In genomic region chr7:79920344-79920983, GRCm38 (mm10) we compare ENCODE assay signal across 8 mouse cellular contexts. TPM values are rescaled to one million over a fixed set of nuclear protein-coding genes. Genes with fewer than 3 reads are reported as not detected.
DNase-seq lines count a peak whose midpoint lies in the region; ATAC-seq and TF ChIP-seq lines count a peak whose summit lies in the region.

Gene Ap3s2 (minus strand): TSS chr7:79920649.

- H3K4me3 ChIP-seq in forebrain, embryonic 10.5 days, result peak within 1 kb of the TSS; percentile 89
- peak within 1 kb of the TSS; percentile 87 for H3K4me3 ChIP-seq in heart, embryonic 15.5 days
- H3K4me3 ChIP-seq in liver, embryonic 14.5 days (ENCODE audit: insufficient read depth in 1 of 2, low read depth in 2 of 2, low read length in 2 of 2), result peak within 1 kb of the TSS; percentile 66 to 85
- peak within 1 kb of the TSS; percentile 84 for H3K4me3 ChIP-seq in neural tube, embryonic 11.5 days (ENCODE audit: low read depth, low read length)
- peak within 1 kb of the TSS; percentile 74 for H3K4me3 ChIP-seq in stomach, postnatal 0 days (ENCODE audit: low read depth, low read length)

- no peaks in the 10 kb centered on the region for H3K27me3 ChIP-seq in forebrain, embryonic 10.5 days (ENCODE audit: poor library complexity, severe bottlenecking)
- H3K27me3 ChIP-seq in heart, embryonic 15.5 days, result no peaks in the 10 kb centered on the region
- H3K27me3 ChIP-seq in liver, embryonic 14.5 days (ENCODE audit: control insufficient read depth, insufficient read depth, low read length), result no peaks in the 10 kb centered on the region
- H3K27me3 ChIP-seq in neural tube, embryonic 11.5 days (ENCODE audit: control insufficient read depth, insufficient read depth, low read length), result no peaks in the 10 kb centered on the region
- H3K27me3 ChIP-seq in stomach, postnatal 0 days (ENCODE audit: control insufficient read depth, insufficient read depth, low read length), result no peaks in the 10 kb centered on the region

- H3K9me3 ChIP-seq in forebrain, embryonic 10.5 days, result no peaks in the 10 kb centered on the region
- H3K9me3 ChIP-seq in heart, embryonic 15.5 days (replicated peaks), result no peaks in the 10 kb centered on the region
- H3K9me3 ChIP-seq in liver, embryonic 14.5 days (ENCODE audit: control insufficient read depth, low read length), result no peaks in the 10 kb centered on the region
- no peaks in the 10 kb centered on the region for H3K9me3 ChIP-seq in neural tube, embryonic 11.5 days (ENCODE audit: control insufficient read depth, low read length)
- no peaks in the 10 kb centered on the region for H3K9me3 ChIP-seq in stomach, postnatal 0 days (ENCODE audit: control insufficient read depth, low read length)

- peak within 1 kb of the TSS; percentile 92 for H3K27ac ChIP-seq in forebrain, embryonic 10.5 days
- peak within 1 kb of the TSS; percentile 77 for H3K27ac ChIP-seq in heart, embryonic 15.5 days
- peak within 1 kb of the TSS; percentile 1; the same call in 1 of the 2 replicates for H3K27ac ChIP-seq in liver, embryonic 14.5 days
- no peak within 1 kb of the TSS for H3K27ac ChIP-seq in neural tube, embryonic 11.5 days (ENCODE audit: low read depth, low read length)
- peak within 1 kb of the TSS; percentile 66 for H3K27ac ChIP-seq in stomach, postnatal 0 days (replicated peaks)

- peak; percentile 88 for ATAC-seq in heart, embryonic 15.5 days (replicated peaks; ENCODE audit: insufficient number of reproducible peaks, insufficient read depth, low FRiP score, low read depth)
- ATAC-seq in liver, embryonic 14.5 days (ENCODE audit: insufficient read depth), result peak; percentile 92
- peak; percentile 94 for ATAC-seq in neural tube, embryonic 11.5 days (ENCODE audit: insufficient read depth, low FRiP score, low TSS enrichment)
- peak; percentile 95 for ATAC-seq in stomach, postnatal 0 days (ENCODE audit: low FRiP score, low TSS enrichment)

- DNase-seq in CD8-positive naive resting alpha-beta T cell, adult 2 months (ENCODE audit: low read depth in 2 of 2, low spot score in 2 of 2), result peak; percentile 83 to 85
- peak; percentile 83 for DNase-seq in c-Kit-positive CD71-negative TER-119-negative erythroid progenitor cells, embryonic 14.5 days (ENCODE audit: low read depth)
- DNase-seq in forebrain, embryonic 10.5 days (ENCODE audit: extremely low spot score, low spot score), result peak; percentile 89
- peak; percentile 87 to 92 for DNase-seq in kidney, postnatal 25 days
- DNase-seq in liver, embryonic 14.5 days (ENCODE audit: low read depth in 3 of 3, low spot score in 3 of 3), result peak; percentile 74 to 81 (median 77)
- peak; percentile 90 for DNase-seq in neural tube, embryonic 11.5 days (ENCODE audit: low spot score)
- peak; percentile 90 for DNase-seq in stomach, postnatal 0 days (ENCODE audit: low spot score)

- TF ChIP-seq EP300 in liver, embryonic 14.5 days (IDR thresholded peaks at IDR 0.05; ENCODE audit: low read depth), result peak; percentile 3; the same call in 1 of the 2 replicates
- TF ChIP-seq EP300 in stomach, postnatal 0 days (optimal IDR thresholded peaks at IDR 0.05), result no peak

- peak within 1 kb of the TSS; percentile 80 for H3K9ac ChIP-seq in heart, embryonic 15.5 days
- peak within 1 kb of the TSS; percentile 79 for H3K9ac ChIP-seq in liver, embryonic 14.5 days (replicated peaks)
- peak within 1 kb of the TSS; percentile 80 for H3K9ac ChIP-seq in neural tube, embryonic 11.5 days (ENCODE audit: low read length)
- peak within 1 kb of the TSS; percentile 85 for H3K9ac ChIP-seq in stomach, postnatal 0 days (ENCODE audit: low read length)

- H3K4me2 ChIP-seq in heart, embryonic 15.5 days, result peak within 1 kb of the TSS; percentile 73
- peak within 1 kb of the TSS; percentile 84 for H3K4me2 ChIP-seq in liver, embryonic 14.5 days (ENCODE audit: low read depth)
- peak within 1 kb of the TSS; percentile 43 for H3K4me2 ChIP-seq in neural tube, embryonic 11.5 days (ENCODE audit: low read depth)
- peak within 1 kb of the TSS; percentile 71 for H3K4me2 ChIP-seq in stomach, postnatal 0 days (replicated peaks; ENCODE audit: low read depth)

- under 1% methylated on average over 34 of the region's 34 CpGs for WGBS in forebrain, embryonic 10.5 days
- WGBS in heart, embryonic 15.5 days, result 0% methylated on average over 34 of the region's 34 CpGs
- WGBS in liver, embryonic 14.5 days (ENCODE audit: insufficient replicate concordance), result under 1% methylated on average over 34 of the region's 34 CpGs
- WGBS in neural tube, embryonic 11.5 days, result under 1% methylated on average over 34 of the region's 34 CpGs
- under 1% methylated on average over 34 of the region's 34 CpGs for WGBS in stomach, postnatal 0 days

- TF ChIP-seq CTCF in liver, embryonic 14.5 days (IDR thresholded peaks at IDR 0.05; ENCODE audit: low read depth), result 0 out of 2 replicates have a peak, but pooled peaks have one; percentile 10
- no peak for TF ChIP-seq CTCF in stomach, postnatal 0 days (IDR thresholded peaks at IDR 0.05; ENCODE audit: low read depth)

- peaks cover 20% of the 10 kb centered on the region for H3K4me1 ChIP-seq in forebrain, embryonic 10.5 days
- peaks cover 10% of the 10 kb centered on the region for H3K4me1 ChIP-seq in heart, embryonic 15.5 days (replicated peaks)
- peaks cover 6 to 7% of the 10 kb centered on the region in 2 experiments; a peak in 2 of 4 replicates for H3K4me1 ChIP-seq in liver, embryonic 14.5 days (replicated peaks; ENCODE audit: control insufficient read depth in 2 of 2, insufficient read depth in 2 of 2, low read length in 1 of 2)
- H3K4me1 ChIP-seq in neural tube, embryonic 11.5 days (ENCODE audit: control insufficient read depth, insufficient read depth, low read length), result 0 out of 2 replicates have a peak, but pooled peaks cover 3% of the 10 kb centered on the region
- H3K4me1 ChIP-seq in stomach, postnatal 0 days (replicated peaks; ENCODE audit: control insufficient read depth, insufficient read depth), result no peaks in the 10 kb centered on the region

- H3K36me3 ChIP-seq in forebrain, embryonic 10.5 days (replicated peaks), result peaks cover 8% of the 10 kb centered on the region
- 0 out of 2 replicates have a peak, but pooled peaks cover 6% of the 10 kb centered on the region for H3K36me3 ChIP-seq in heart, embryonic 15.5 days
- H3K36me3 ChIP-seq in liver, embryonic 14.5 days (replicated peaks; ENCODE audit: control insufficient read depth, insufficient read depth, low read depth), result no peaks in the 10 kb centered on the region
- H3K36me3 ChIP-seq in neural tube, embryonic 11.5 days (ENCODE audit: control insufficient read depth, insufficient read depth, low read length), result no peaks in the 10 kb centered on the region
- no peaks in the 10 kb centered on the region for H3K36me3 ChIP-seq in stomach, postnatal 0 days (ENCODE audit: control insufficient read depth, insufficient read depth, low read length)

RNA-seq across cellular contexts. Expression of gene Ap3s2, which starts in this region (rescaled TPM):
- 49.2 and 51.2 TPM in 2 replicates for polyA plus RNA-seq in forebrain, embryonic 10.5 days (2016; fragmentation: Nextera tagmentation; extraction: Ambion mirVana)
- 22.1 and 24.7 TPM in 2 replicates for polyA plus RNA-seq in heart, embryonic 15.5 days (2015; fragmentation: Nextera tagmentation; extraction: Ambion mirVana)
- 4.9 and 5.6 TPM in 2 replicates for polyA plus RNA-seq in liver, embryonic 14.5 days (2012; rRNA removed)
- polyA plus RNA-seq in liver, embryonic 14.5 days (2014; fragmentation: Nextera tagmentation; extraction: Ambion mirVana), result 10.5 and 12.2 TPM in 2 replicates
- 53.2 and 54.0 TPM in 2 replicates for polyA plus RNA-seq in neural tube, embryonic 11.5 days (2014; fragmentation: Nextera tagmentation; extraction: Ambion mirVana)
- polyA plus RNA-seq in stomach, postnatal 0 days (2015; fragmentation: Nextera tagmentation; extraction: Ambion mirVana), result 17.7 and 17.8 TPM in 2 replicates
